Mouse (Mus musculus): ENCODE results near the gene Rnase9.
A peak's percentile ranks its signal among the peaks of the same experiment; 100 is the strongest.

DNA sequence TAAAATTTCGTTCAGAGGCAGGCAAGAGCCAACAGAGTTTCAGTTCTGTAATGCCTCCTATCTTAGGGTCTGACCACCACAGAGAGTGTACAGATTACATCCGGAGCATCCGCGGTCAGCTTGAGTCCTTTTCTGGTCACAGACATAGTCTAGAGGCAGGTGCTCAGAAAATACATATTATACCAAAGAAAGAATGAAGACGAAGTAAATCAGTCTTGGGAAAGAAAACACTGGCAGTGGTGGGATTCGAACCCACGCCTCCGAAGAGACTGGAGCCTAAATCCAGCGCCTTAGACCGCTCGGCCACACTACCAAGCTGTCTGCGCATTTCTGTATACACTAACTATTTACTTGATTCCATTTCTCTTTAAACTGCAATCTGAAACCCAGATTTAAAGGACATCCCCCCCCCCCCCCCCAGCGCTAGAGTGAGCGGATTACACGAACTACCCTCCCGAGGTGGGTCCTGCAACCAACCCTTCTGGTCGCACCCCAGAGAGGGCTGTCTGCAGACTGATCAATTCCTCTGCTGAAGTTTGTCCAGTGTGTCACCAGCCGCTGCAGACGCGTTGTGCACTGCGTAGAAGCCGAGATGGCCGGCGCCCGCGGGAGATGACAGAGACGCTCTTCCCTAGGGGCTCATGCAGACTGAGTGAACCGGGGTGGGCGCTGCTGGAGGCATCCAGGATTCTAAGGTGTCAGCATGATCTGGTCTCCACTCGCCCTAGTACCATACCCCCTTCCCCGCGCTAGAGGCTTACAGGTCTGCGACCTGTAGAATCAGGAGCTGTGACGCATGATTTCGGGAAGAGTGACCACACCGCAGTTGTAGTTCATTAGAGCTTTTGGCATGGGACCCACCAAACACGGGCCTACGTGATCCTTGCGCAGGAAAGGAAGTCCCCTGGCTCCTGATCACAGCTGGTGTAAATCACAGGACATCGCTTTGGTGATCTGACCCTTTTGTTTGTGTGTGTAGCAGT, 41.2 kb upstream of the Rnase9 start:
- TF ChIP-seq CTCF (IDR thresholded peaks at IDR 0.05; ENCODE audit: low read depth, low read length) = no peak
- 0 out of 2 replicates have a peak, but pooled peaks have one; percentile 12 for TF ChIP-seq POLR2A (IDR thresholded peaks at IDR 0.05; ENCODE audit: extremely low read depth, insufficient read depth, low read length)
